Mouse (Mus musculus): ENCODE data around the gene Kptn.

The Kptn gene

GRCm38 (mm10) chr7:16125829-16126228 lies 6.1 kb downstream of the Kptn start:
- no peak for DNase-seq

GRCm38 (mm10) chr7:16128344-16128743 lies 8.6 kb downstream of the Kptn start:
- peak; percentile 92 for DNase-seq

- no peak for DNase-seq
Observed at GRCm38 (mm10) chr7:16128899-16129298, 9.2 kb downstream of the Kptn start.

- peak; percentile 96 for DNase-seq
Observed at GRCm38 (mm10) chr7:16129421-16129845, 9.7 kb downstream of the Kptn start, which contains the start of gene Slc8a2. Gene Slc8a2 (plus strand): TSS chr7:16129826.

- DNase-seq, result peak; percentile 73
Observed at GRCm38 (mm10) chr7:16129846-16130691, 10.4 kb downstream of the Kptn start.

GRCm38 (mm10) chr7:16130956-16131634 lies 11.4 kb downstream of the Kptn start:
- DNase-seq, result no peak

GRCm38 (mm10) chr7:16132161-16132581 lies 12.5 kb downstream of the Kptn start:
- no peak for DNase-seq

- no peak for DNase-seq
Observed at GRCm38 (mm10) chr7:16132926-16133325, 13.2 kb downstream of the Kptn start.

GRCm38 (mm10) chr7:16133691-16134090 lies 14.0 kb downstream of the Kptn start:
- no peak for DNase-seq

GRCm38 (mm10) chr7:16134951-16135392 lies 15.3 kb downstream of the Kptn start:
- no peak for DNase-seq

GRCm38 (mm10) chr7:16146489-16147410 lies 27.1 kb downstream of the Kptn start:
- DNase-seq, result no peak

- no peak for DNase-seq
Observed at GRCm38 (mm10) chr7:16147643-16148042, 27.9 kb downstream of the Kptn start.

- peak; percentile 91 for DNase-seq
Observed at GRCm38 (mm10) chr7:16149241-16149640, 29.5 kb downstream of the Kptn start.

GRCm38 (mm10) chr7:16150191-16151145 lies 30.8 kb downstream of the Kptn start:
- DNase-seq, result no peak

GRCm38 (mm10) chr7:16153522-16153921 lies 33.8 kb downstream of the Kptn start:
- peak; percentile 70 for DNase-seq

GRCm38 (mm10) chr7:16155132-16155872 lies 35.6 kb downstream of the Kptn start:
- no peak for DNase-seq

- no peak for DNase-seq
Observed at GRCm38 (mm10) chr7:16156105-16156714, 36.5 kb downstream of the Kptn start.

GRCm38 (mm10) chr7:16158735-16159134 lies 39.0 kb downstream of the Kptn start:
- DNase-seq, result no peak

- DNase-seq, result no peak
Observed at GRCm38 (mm10) chr7:16160702-16161101, 41.0 kb downstream of the Kptn start.

- DNase-seq, result no peak
Observed at GRCm38 (mm10) chr7:16161302-16161701, 41.6 kb downstream of the Kptn start.
